Mouse (Mus musculus): ENCODE measurements around the gene Cpsf2. TPM values are rescaled to one million over a fixed set of nuclear protein-coding genes. Genes with fewer than 3 reads are reported as not detected.

Cpsf2 gene
- polyA plus RNA-seq, 1 experiment from 2014 or later, result 30.6 TPM

DNA sequence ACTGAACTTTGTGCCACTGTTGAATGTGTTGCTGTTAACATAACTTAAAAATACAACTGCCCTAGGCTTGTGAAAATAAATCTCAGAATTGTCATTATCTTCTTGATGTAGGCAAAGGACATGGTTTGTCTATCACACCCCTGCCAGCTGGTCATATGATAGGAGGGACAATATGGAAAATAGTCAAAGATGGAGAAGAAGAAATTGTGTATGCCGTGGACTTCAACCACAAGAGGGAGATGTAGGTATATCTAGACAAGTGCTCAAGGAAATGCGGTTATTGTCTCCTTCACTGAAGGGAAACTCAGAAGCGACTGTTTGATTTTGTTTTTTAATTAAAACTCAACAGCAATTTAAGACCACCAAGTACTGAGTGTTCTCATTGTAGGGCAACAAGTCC, 9.3 kb downstream of the Cpsf2 start:
- no peaks in the 10 kb centered on the region for H3K9me3 ChIP-seq
- H3K36me3 ChIP-seq, result peaks cover 68% of the 10 kb centered on the region

DNA sequence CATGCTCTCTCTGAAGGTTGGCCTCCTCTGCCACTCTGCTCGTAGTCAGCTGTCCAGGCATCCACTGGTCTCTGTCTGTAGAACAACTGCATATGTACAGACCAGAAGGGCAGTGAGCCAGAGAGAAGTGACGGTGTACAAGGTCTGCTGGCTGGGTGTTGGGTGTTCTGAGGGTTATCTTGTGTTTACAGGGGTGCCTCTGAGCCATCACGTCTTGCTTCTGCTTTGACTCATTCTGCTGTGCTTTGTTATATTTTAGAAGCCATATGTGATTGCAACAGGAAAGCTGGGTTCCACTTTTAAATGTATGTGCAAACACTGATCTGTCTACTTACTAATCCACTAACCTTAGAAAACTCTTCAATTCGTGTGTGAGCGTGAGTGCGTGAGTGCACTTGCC, 11.9 kb downstream of the Cpsf2 start:
- Histone ChIP-seq H3K9ac (no peak overlapping the region), H3K4me1 (no peaks in the 10 kb centered on the region), H3K27ac (no peak overlapping the region), H3K4me2 (replicated peaks) (no peak overlapping the region), H3K27me3 (no peaks in the 10 kb centered on the region), H3K4me3 (no peak overlapping the region), H3K36me3 (peaks cover 82% of the 10 kb centered on the region), H3K9me3 (no peaks in the 10 kb centered on the region)
- ATAC-seq (ENCODE audit: low FRiP score, low read depth), result no peak
- 82% methylated on average over 6 of the region's 6 CpGs for WGBS

More for the DNA sequence above, 9.3 kb downstream of the Cpsf2 start:
- H3K9ac ChIP-seq, result no peak overlapping the region
- H3K4me3 ChIP-seq, result no peak overlapping the region
- no peaks in the 10 kb centered on the region for H3K27me3 ChIP-seq
- H3K4me1 ChIP-seq, result no peaks in the 10 kb centered on the region
- no peak overlapping the region for H3K27ac ChIP-seq
- no peak for ATAC-seq (ENCODE audit: low FRiP score, low read depth)
- WGBS, result 77% methylated on average over 3 of the region's 3 CpGs
- no peak overlapping the region for H3K4me2 ChIP-seq (replicated peaks)

DNA sequence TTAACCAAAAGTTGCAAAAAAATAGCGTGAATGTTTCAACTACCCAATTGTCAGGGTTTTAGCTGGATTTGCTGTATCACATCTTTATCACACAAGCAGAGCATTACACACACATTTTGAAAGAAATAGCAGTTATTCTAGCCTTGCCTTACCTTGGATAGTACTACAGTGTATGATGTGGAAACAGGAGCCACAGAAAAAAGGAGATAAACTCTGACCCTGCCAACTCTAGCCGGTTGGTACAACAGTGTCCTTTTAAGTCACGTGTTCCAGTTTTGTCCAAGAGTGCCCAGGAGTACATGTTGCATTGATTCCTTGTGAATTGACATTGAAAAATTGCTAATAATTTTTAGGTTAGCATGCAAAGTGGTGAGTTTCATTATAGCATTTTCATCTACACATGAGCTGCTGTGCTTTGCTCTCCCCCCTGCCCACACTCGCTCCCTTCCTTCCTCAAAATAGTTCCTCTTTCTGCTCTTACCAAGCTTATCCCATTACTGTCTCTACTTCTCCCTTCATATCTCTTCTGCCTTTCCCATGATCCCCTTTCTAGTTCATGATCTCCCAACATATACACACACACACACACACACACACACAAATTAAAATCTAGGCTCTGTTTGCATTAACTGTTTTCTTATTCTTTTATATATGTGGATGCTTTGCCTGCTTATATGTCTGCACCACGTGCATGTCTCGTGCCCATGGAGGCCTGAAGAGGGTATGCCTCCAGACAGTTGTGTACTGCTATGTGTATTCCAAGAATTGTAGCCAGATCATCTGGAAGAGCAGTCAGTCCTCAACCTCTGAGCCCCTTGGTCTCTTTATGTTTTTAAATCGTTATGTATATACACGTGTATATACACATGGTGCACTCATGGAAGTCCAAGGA, 19.0 kb downstream of the Cpsf2 start:
- Histone ChIP-seq H3K9ac (no peak overlapping the region), H3K4me3 (no peak overlapping the region), H3K27ac (no peak overlapping the region), H3K4me2 (replicated peaks) (no peak overlapping the region), H3K9me3 (no peaks in the 10 kb centered on the region), H3K36me3 (peaks cover 74% of the 10 kb centered on the region), H3K4me1 (no peaks in the 10 kb centered on the region), H3K27me3 (no peaks in the 10 kb centered on the region)
- no peak for ATAC-seq (ENCODE audit: low FRiP score, low read depth)
- 95% methylated on average over 8 of the region's 8 CpGs for WGBS

DNA sequence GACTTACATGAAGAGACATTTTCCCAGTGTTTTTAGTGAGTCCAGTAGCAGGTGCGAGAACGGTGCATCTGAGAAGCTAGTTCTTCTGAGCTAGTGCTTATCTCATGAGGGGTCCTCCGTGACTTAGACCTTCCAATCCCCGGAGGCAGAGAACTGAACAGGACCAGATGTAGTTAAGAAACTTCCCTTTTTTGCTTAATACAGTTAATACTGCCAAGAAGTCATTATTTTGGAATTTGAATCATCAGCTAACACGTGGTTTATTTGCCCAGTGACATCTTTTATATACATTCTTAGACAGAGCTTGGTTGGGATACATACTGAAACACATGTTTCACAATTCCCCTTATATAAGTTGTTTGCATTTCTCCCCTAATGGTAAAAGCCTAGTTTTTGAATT, 23.1 kb downstream of the Cpsf2 start:
- Histone ChIP-seq H3K27ac (no peak overlapping the region), H3K9ac (no peak overlapping the region), H3K4me1 (no peaks in the 10 kb centered on the region), H3K4me3 (no peak overlapping the region), H3K9me3 (no peaks in the 10 kb centered on the region), H3K4me2 (replicated peaks) (no peak overlapping the region), H3K36me3 (peaks cover 78% of the 10 kb centered on the region), H3K27me3 (no peaks in the 10 kb centered on the region)
- 92% methylated on average over 5 of the region's 5 CpGs for WGBS
- ATAC-seq (ENCODE audit: low FRiP score, low read depth), result no peak

DNA sequence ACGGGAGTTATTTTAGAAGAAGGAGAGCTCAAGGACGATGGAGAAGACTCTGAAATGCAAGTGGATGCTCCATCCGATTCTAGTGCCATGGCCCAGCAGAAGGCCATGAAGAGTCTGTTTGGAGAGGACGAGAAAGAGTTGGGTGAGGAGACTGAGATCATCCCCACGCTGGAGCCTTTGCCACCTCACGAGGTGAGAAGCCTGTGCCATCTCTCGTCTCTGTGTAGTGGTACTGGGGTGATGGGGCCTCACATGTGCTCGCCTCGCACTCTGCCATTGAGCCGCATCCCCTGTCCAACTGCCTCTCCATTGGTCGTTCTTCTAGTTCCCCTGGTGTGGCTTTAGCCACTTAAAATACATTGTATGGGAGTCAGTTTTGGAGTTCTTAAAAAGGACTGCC, 25.0 kb downstream of the Cpsf2 start:
- WGBS, result 90% methylated on average over 11 of the region's 11 CpGs
- Histone ChIP-seq H3K4me3 (no peak overlapping the region), H3K9me3 (no peaks in the 10 kb centered on the region), H3K4me2 (replicated peaks) (no peak overlapping the region), H3K36me3 (peaks cover 78% of the 10 kb centered on the region), H3K4me1 (no peaks in the 10 kb centered on the region), H3K27ac (no peak overlapping the region), H3K9ac (no peak overlapping the region), H3K27me3 (no peaks in the 10 kb centered on the region)
- no peak for ATAC-seq (ENCODE audit: low FRiP score, low read depth)

DNA sequence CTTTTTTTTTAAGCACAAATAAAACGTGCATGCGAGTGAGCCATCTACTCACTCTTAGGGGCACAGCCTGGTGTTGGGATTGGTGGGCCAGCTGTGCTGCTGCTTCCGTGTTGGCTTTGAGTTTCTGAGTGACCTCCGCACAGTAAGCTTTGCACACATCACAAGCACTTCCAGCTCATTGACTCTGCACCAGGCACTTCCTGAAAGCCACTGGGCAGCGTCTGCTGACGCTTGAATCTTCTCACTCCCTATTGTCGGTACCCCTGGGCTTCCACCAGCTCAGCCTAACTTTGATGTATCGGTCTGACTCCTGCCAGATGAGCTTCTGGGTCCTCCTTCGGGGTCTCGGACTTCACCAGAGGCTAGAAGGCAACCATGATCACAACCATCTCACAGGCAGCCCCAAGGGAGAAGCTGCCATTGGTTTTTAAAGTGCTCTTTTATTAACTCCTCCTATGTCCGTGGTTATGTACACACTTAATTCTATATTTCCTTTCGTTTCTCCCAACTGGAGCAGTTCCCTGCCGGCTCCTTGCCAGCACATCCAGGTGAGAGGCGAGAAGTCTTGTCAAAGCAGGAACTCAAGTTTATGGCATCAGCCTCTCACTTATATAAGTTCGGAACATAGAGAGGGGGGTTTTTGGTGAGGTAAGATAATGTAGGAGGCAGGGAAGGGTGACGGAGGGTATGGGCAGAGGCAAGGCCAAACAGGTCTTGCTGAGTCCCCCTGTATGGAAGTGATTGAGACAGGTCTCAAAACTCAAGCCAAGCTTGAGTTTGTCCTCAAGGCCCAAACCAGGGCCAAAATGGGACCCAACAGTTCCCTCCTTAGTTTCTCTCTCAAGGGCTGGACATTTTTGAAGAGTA, 32.6 kb downstream of the Cpsf2 start:
- Histone ChIP-seq H3K27ac (no peak overlapping the region), H3K36me3 (peaks cover 17% of the 10 kb centered on the region), H3K27me3 (no peaks in the 10 kb centered on the region), H3K9ac (no peak overlapping the region), H3K4me2 (replicated peaks) (no peak overlapping the region), H3K4me1 (peaks cover 7% of the 10 kb centered on the region; the same call in 1 of the 2 replicates), H3K9me3 (no peaks in the 10 kb centered on the region), H3K4me3 (no peak overlapping the region)
- WGBS, result 78% methylated on average over 16 of the region's 16 CpGs
- ATAC-seq (ENCODE audit: low FRiP score, low read depth), result no peak

DNA sequence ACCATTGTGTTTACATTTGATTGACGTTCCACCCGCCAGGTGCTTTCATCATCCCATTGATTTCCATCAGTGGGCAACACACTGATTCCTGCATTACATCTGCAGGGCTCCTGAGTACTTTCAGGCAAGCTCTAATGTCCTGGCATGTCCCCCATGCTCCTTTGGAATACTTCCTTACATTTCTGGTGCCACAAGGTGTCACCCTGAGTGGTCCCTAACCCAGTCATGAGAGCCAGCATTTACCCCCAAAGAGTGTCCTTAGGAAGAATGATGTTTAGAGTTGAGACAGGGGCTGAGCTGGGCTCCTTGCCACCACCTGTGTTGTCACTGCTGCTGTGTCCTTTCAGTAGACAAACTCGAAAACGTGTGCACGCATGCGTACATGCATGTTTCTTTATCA, 33.8 kb downstream of the Cpsf2 start:
- 94% methylated on average over 6 of the region's 6 CpGs for WGBS
- Histone ChIP-seq H3K9me3 (no peaks in the 10 kb centered on the region), H3K4me2 (replicated peaks) (no peak overlapping the region), H3K27ac (no peak overlapping the region), H3K27me3 (no peaks in the 10 kb centered on the region), H3K9ac (no peak overlapping the region), H3K4me3 (no peak overlapping the region), H3K36me3 (peaks cover 8% of the 10 kb centered on the region; the same call in 1 of the 2 replicates), H3K4me1 (peaks cover 7% of the 10 kb centered on the region; the same call in 1 of the 2 replicates)
- no peak for ATAC-seq (ENCODE audit: low FRiP score, low read depth)

DNA sequence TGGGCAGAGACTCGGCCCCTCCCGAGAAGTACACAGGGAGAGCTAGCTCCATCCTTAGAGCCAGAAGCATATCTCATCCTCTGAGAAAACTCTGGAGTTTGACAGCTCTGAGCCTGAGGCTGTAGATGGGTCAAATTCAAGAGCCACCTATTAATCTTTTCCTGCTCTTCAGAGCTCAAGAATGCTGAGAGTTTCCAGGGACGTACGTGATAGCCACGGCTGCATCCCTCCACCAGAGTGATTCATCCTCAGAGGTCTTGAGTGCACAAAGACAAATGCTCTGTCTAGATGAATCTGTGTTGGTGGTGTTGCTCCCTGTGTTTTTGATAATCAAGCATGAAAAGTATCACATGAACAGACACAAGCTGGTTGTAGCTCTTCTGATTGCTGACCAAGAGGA, 38.6 kb downstream of the Cpsf2 start:
- WGBS, result 68% methylated on average over 5 of the region's 5 CpGs
- Histone ChIP-seq H3K9ac (no peak overlapping the region), H3K4me1 (peaks cover 7% of the 10 kb centered on the region; the same call in 1 of the 2 replicates), H3K4me3 (no peak overlapping the region), H3K36me3 (no peaks in the 10 kb centered on the region), H3K27me3 (no peaks in the 10 kb centered on the region), H3K9me3 (no peaks in the 10 kb centered on the region), H3K4me2 (replicated peaks) (no peak overlapping the region), H3K27ac (no peak overlapping the region)
- no peak for ATAC-seq (ENCODE audit: low FRiP score, low read depth)

DNA sequence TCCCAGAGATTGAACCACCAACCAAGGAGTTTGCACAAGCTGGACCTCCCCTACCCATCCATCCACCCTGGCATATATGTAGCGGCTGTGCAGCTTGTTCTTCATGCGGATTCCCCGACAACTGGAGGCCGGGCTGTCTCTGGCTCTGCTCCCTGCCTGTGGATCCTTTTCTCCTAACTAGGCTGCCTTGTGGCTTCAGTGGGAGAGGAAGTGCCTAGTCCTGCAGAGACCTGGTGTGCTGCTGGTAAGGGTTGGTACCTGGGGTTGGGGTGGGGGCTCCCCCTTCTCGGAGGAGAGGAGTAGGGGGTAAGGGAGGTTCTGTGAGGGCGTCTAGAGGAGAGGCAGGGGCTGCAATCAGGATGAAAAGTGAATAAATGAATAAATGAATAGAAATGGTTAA, 39.3 kb downstream of the Cpsf2 start:
- H3K9ac ChIP-seq, result no peak overlapping the region
- 92% methylated on average over 6 of the region's 6 CpGs for WGBS
- H3K4me1 ChIP-seq, result peaks cover 7% of the 10 kb centered on the region; the same call in 1 of the 2 replicates
- H3K4me3 ChIP-seq, result no peak overlapping the region
- H3K36me3 ChIP-seq, result no peaks in the 10 kb centered on the region
- no peak overlapping the region for H3K27ac ChIP-seq
- no peaks in the 10 kb centered on the region for H3K27me3 ChIP-seq
- H3K9me3 ChIP-seq, result no peaks in the 10 kb centered on the region
- ATAC-seq (ENCODE audit: low FRiP score, low read depth), result no peak
- no peak overlapping the region for H3K4me2 ChIP-seq (replicated peaks)

DNA sequence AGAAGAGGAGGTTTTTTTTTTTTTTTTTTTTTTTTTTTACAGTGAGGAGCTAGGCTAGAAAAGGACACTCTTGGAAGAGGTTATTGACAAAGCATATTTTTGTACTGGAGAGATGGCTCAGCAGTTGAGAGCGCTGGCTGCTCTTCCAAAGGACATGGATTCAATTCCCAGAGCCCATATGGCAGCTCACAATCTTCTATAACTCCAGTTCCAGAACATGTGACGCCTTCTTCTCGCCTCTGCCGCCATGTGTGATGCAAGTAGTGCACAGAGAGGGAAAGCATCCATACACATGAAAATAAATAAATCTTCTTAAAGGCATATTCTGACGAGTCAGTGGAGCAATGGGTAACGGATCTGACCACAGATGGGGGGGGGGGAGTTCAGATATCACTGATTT, 46.1 kb downstream of the Cpsf2 start:
- Histone ChIP-seq H3K4me1 (0 out of 2 replicates have a peak, but pooled peaks cover 4% of the 10 kb centered on the region), H3K27ac (no peak overlapping the region), H3K9me3 (no peaks in the 10 kb centered on the region), H3K27me3 (no peaks in the 10 kb centered on the region), H3K4me3 (no peak overlapping the region), H3K9ac (no peak overlapping the region), H3K4me2 (replicated peaks) (no peak overlapping the region), H3K36me3 (no peaks in the 10 kb centered on the region)
- ATAC-seq (ENCODE audit: low FRiP score, low read depth), result no peak
- WGBS, result 82% methylated on average over 6 of the region's 6 CpGs

DNA sequence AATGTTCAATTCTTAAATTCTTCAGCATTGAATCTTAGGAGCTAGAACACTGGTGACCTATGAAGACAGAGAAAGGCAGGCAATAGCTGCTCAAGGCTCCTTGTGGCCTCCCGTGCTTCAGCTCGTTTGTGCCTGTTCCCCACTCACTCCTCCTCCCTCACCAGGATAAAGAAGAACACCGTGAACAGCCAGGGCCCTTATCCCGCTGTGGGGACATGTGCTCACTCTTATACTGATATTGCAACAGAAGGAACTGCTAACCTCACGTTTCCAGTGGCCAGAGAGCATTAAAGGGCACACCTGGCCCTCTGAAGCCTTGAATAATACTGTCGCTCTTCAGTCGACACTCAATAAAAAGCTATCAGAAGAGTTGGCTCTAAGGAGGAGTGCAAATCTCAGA, 53.4 kb downstream of the Cpsf2 start:
- H3K4me3 ChIP-seq, result no peak overlapping the region
- H3K9me3 ChIP-seq, result no peaks in the 10 kb centered on the region
- no peak overlapping the region for H3K27ac ChIP-seq
- H3K9ac ChIP-seq, result no peak overlapping the region
- ATAC-seq (ENCODE audit: low FRiP score, low read depth), result no peak
- no peaks in the 10 kb centered on the region for H3K36me3 ChIP-seq
- H3K27me3 ChIP-seq, result no peaks in the 10 kb centered on the region
- no peaks in the 10 kb centered on the region for H3K4me1 ChIP-seq
- no peak overlapping the region for H3K4me2 ChIP-seq (replicated peaks)
- 30% methylated on average over 7 of the region's 7 CpGs for WGBS

DNA sequence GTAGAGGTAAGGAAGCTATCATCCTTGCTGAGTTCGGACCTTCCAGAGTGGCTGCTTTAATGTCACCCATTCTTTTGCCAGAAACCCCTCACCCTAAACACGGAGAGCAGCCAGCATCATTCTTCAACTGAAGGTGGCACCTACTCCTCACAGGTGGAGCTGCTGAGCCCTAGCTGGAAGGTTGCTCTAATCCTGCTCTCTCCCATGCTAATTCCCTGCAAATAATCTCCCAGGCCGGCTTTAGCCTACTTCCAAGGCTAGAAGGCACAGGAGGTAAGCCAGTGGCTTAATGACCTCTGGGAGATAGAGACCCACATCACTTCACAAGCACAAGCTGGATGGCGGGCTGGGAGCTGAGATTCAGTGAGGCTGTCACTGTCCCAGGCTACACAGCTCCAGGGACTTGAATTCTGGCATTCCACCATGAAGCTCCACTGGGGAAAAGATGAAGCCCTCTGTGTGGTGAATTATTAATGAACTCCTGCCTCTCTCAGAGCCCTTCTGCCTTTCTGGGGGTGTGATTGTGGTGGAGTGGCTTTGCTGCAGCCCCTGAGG, 54.2 kb downstream of the Cpsf2 start:
- H3K4me1 ChIP-seq, result no peaks in the 10 kb centered on the region
- no peaks in the 10 kb centered on the region for H3K27me3 ChIP-seq
- no peaks in the 10 kb centered on the region for H3K9me3 ChIP-seq
- 40% methylated on average over 4 of the region's 4 CpGs for WGBS
- no peak overlapping the region for H3K9ac ChIP-seq
- H3K4me2 ChIP-seq (replicated peaks), result no peak overlapping the region
- H3K36me3 ChIP-seq, result no peaks in the 10 kb centered on the region
- no peak overlapping the region for H3K4me3 ChIP-seq
- H3K27ac ChIP-seq, result no peak overlapping the region
- no peak for ATAC-seq (ENCODE audit: low FRiP score, low read depth)
